Mouse (Mus musculus): ENCODE measurements around the gene Dok1.

Gene Dok1

DNA sequence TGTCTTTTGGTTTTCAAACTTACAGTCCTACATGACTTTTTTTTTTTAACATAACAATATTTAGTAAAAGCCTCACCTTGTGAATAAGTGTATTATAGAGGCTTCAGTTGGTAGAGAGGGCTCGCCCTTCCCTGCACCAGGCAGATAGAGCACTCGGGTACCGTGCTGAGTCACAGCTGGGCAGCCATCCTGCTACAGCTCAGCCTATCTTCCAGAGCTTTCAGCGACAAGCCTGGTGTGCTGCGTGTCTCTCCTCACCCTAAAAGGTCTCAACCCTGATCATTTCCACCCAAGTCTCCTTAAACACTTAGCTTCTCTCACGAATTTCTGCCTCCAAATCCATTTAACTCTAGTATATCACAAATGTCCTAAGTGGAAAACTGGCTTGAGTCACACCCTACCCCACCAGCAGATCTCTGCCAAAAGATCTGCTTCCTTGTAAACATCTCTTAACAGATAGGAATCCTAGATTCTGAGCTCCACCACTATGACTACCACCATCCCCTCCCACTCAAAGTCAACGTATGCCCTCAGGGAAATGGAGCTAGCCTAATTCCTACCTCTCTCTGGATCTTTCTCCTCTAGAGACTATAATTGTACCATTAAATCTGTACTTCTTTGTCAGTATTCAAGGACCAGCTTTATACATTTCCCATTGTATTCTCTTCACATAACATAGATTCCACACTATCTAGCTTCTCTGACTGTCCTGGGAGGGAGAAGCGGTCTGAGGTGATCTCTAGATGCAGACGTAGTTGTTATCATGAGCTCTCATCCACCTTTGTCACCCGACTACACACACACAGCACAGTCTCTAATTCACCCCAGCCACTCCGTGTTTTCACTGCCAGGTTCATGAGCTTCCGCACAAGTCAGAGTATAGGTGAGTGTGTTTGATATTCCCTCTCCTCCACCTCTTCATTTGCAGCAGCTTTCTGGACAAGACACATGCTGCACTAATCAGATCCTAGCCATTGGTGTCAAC lies 18.5 kb downstream of the Dok1 start:
- peak; percentile 94 for DNase-seq (ENCODE audit: low read depth, low spot score)

DNA sequence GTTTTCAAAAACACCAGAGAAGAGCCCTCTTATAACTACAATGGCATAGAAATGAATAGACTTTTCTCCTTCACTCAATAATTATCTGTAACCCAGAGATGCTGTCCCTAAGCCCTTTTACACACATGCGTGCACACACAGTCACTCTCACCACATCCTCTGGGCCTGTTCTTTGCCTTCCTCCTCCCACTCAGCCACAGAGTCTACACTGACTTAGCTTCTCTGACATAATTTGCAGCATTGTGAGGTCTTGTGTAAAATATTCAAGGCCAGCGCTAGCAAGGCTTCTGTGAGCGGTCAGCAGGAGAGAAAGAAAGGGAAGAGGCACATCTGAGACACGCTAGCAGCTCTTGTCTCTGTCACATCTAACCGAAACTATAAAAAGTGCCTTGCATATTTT lies 19.8 kb downstream of the Dok1 start:
- DNase-seq (ENCODE audit: low read depth, low spot score), result peak; percentile 62

DNA sequence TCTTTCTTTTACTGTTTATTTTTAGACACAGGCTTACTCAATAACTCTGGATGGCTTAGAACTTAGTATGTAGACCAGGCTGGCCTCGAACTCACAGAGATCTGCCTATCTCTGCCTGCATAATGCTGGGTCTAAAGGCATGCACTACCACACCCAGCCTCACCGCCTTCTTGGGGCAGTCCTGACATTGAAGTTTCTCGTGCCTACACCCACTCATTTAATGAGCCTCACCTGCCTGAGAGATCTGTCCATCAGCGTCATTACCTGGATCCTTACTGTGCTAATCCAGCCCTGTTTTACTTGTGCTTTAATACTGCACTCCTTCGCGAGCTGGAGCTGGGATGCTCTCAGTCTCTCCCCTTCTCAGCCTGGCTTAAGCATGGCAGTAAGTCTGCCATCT lies 21.5 kb downstream of the Dok1 start:
- no peak for DNase-seq (ENCODE audit: low read depth, low spot score)

DNA sequence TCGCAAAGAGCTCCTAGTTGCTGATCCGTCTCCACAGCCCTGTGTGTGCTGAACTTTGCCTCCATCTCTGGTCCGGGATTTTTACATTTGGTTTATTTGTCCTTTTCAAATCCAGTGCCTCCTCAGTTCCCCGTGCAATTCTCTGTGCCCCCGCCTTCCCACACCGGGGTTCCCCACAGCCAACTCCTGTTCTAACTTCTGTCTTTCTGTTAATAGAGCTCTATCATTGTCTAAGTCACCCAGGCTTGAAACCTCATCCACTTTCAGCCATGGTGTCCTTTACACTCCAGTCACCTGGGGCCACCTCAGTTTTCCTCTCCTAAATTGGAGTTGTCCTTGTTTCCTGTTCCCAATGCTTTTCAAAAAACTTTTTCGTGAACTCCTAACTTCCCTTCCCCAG lies 22.0 kb downstream of the Dok1 start:
- DNase-seq (ENCODE audit: low read depth, low spot score), result no peak

DNA sequence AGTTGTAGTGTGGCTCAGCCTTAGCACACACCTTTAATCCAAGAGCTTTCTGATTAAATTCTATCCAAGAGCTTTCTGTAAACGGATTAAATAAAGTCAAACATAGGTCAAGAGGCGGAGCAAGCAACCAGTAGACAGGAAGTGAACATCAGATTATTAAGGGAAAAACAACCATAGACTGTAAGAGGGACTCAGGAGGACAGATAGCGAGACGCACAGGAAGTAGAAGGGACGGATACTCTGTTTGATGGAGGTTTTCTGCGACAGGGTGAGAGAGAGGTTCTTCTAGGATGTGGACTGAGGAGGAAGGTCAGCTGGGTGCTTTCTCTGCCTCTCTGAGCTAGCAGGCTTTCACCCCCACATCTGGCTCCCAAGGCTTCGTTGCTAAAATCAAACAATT lies 23.3 kb downstream of the Dok1 start:
- no peak for DNase-seq (ENCODE audit: low read depth, low spot score)

DNA sequence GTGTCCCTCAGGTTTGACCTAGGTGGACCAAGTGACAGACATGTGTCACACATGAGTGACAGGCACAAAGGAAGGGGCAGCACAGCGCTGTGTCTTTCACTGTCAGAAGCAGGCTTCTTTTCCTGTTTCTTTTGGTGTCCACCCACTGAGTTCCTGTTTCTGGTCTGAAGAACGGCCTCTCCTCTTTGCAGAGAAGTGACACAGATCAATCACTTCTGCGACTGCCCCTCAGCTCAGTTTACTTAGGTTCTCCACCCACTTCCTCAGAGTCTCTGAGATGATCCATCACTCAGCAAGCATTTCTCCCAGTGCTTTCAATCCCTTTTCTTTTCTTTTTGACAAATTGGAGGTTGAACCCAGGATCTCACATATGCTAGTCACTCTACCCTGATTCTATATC lies 24.6 kb downstream of the Dok1 start:
- DNase-seq (ENCODE audit: low read depth, low spot score), result no peak

DNA sequence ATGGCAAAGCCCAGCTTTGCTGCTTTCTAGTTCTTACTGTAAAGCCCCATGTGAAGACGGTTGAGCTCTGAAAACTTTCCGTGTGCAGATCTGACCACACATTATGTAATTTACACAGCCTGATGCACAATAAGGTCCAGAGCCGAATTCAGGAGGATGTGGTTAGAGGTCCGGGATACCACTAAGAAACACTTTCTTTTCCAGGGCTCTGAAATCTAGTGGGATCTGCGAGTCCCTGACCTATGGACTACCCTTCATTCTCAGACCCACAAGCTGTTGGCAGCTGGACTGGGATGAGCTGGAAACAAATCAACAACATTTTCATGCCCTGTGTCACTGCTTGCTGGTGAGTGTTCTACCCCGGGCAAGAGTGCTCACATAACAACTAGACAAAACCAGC lies 27.2 kb downstream of the Dok1 start:
- peak; percentile 95 for DNase-seq (ENCODE audit: low read depth, low spot score)

DNA sequence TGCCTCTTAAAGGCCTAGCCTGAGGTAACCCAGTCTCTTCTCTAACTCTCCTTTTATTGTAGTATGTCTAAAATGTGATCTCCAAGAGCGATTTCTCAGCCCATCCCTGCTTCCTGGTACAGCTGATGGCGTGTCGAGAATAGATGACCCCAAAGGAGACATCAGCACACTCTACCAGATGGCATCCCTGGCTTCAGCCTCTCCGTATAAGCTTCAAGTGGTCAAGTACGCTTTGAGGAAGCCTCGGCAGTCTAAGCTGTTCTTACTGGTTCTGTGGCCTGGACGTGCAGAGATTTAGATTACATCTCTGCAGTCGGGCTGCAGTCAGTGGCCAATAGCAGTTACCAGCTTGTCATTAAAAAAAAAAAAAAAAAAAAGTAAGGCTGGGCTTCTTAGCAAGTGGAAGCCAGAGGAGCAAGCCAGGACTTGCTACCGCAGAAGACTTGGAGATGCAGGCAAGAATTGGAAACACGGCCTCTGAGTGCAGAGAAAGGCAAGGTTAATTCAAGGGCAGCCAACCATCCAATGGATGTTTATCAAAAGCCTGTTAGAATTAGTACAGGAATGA lies 27.7 kb downstream of the Dok1 start:
- DNase-seq (ENCODE audit: low read depth, low spot score), result no peak

DNA sequence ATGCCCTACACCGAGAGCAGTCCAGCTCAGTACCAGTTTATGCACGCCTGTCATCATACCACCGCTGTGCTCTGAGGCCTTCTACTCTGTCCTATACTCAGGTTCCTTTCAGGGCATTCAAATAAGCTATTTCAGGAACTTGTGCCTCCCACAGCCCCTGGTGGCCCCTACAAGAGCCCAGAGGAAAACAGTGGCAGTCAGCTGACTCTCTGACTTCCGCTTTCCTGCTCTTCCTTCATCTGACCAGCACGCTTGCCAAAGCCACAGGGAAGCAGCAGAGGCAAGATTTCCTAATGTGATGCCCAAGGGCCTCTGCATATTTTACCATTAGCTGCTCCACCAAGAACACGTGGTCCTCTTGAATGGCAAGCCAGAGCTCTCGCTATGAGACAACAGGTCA lies 28.4 kb downstream of the Dok1 start:
- DNase-seq (ENCODE audit: low read depth, low spot score), result peak; percentile 76

DNA sequence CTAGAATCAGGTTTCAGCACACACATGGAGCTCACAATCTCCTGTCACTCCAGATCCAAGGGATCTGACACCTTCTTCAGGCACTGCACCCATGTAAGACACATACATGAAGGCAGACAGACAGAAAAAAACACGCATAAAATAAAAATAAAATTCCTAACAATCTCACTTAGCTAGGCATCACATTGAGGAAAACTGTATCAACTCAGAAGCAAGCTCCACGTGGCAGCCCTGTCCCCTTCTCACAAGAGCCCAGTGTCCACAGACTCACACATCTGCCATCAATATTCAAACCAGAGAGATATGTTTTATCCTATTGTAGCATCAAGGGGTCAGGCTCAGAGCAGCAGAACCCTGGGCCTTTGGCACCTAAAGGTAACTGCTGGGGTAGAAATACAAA lies 29.0 kb downstream of the Dok1 start:
- DNase-seq (ENCODE audit: low read depth, low spot score), result no peak

DNA sequence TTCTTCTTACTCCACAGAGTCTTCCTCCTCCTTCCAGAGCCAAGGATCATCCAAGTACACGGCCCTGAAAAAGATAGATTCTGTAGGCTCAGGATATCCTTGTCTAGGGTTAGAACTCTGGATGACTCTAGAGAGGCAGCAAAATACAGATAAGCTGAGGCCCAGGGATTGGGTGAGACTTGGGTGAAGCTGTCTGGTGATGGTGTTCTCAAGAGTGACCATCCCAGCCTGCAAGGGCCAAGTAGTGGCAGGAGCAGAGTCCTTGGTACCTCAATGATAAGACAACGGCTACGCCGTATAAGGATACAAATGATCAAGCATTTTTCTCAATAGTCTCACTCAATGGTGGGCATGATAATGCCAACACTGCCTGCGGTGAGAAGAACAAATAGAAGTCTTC lies 29.4 kb downstream of the Dok1 start:
- no peak for DNase-seq (ENCODE audit: low read depth, low spot score)

DNA sequence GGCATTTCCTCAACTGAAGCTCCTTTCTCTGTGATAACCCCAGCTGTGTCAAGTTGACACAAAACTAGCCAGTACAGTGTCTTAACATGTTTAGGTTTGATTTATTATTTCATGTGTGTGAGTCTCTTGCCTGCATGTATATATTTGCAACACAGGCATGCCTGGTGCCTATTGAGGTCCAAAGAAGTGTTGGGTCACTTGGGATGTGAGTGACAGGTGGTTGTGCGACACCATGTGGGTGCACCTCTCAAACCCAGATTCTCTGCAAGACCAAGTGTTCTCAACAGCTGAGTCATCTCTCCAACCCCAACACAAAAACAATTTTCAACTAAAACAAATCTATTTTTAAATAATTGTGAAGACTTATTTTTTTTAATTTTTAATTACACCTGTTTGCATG lies 30.2 kb downstream of the Dok1 start:
- no peak for DNase-seq (ENCODE audit: low read depth, low spot score)

DNA sequence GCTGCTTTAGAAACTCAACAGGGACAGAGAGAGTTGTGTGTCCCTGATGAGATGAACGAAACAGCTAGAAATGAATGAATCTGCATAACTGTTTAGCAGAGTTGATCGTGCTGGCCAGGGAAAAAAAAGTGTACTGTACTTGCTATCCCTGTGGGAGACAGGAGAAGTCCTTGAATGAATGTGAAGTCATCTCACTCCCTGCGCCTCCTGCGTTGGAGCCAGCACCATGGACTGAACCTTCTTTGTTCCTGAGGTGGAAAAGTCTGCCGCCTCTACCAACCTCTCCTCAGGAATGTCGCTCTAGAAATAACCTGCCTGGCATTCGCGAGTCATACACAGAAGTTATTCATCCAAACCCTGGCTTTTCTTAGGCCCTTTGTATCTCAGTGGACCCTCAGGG lies 33.3 kb downstream of the Dok1 start:
- peak; percentile 41 for DNase-seq (ENCODE audit: low read depth, low spot score)

DNA sequence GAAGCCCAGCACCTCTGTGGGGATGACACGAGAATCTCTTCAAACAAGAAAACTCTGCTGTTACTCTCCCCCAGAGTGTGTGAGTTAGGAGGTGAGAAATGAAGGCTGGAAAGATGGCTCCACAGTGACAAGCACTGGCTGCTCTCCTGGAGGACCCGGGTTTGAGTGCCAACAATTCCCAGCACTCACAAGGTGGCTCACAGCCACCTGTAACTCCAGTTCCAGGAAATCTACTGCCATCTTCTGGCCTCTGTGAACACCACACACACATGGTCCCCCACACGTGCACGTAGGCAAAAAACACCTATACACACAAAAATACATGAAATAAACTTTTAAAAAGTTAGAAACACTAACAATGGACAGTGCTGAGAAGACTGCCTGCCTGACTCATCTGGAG lies 34.9 kb downstream of the Dok1 start:
- DNase-seq (ENCODE audit: low read depth, low spot score), result peak; percentile 35

DNA sequence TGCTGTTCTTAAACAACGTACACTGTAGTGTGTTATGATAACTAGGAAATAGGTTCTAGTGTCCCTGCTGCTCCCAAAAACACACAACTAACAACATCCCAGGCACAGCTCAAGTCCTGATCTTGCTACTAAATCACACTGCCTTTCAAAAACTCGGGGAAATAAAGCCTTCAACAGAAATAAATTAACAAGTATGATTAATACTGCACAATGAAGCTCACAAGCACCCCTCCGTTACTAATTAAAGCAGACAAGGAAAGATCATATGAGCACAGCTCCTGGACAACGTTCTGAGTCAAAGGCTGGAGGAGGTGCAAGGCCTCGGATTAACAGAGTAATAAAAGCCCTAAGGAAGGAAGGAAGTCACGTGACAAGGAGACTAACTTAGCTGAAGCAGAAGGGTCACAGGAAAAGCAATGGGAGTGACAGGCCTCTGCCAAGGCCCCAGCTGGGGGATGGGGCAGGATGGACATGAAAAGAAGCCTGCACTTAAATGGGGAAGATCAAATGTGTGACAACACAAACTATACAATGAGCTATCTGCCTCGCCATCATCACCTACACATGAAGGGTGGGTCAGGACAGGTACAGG lies 35.7 kb downstream of the Dok1 start:
- peak; percentile 46 for DNase-seq (ENCODE audit: low read depth, low spot score)

DNA sequence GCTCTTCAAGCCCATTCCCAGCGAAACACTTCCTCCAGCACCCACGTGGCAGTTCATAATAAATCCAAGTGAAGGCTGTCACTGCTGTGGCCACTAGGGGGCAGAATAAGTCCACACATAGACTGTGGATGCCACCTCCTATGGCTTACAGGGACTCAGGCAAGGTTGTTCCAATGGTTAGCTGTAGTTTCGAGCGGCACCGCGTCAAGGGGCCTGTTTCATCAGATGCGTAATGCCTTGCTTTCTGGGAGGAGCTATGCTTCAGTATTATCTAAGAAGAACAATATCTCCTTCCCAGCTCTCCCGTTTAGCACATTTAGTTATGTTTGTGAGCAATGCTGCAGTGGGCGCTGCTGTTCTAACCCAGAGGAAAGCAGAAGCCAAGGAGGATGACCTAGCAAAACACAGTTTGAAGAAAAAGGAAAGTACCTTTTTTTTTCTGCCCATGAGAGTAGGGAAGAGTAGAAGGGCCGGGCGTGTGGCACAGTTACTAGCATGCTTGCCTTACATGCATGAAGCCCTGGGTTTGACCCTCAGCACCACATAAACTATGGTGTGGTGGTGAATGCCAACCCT lies 36.4 kb downstream of the Dok1 start:
- DNase-seq (ENCODE audit: low read depth, low spot score), result peak; percentile 100

DNA sequence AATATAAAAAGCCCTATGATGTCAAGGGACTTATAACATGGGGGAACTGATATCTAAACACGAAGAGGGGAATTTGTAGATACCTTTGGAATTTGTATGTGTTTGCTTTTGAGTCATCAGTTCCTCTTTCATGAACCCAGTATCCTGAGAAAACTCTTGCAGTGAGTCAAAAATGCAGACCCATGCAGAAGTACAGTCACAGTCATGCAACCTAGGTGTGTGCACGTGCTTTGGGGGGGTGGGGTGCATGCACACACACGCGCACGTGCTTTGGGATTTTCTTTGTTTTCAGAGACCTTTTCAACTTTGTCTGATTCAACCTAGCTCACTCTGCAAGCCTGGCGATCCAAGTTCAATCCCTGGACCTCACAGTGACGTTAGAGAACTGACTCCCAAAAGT lies 38.9 kb downstream of the Dok1 start:
- no peak for DNase-seq (ENCODE audit: low read depth, low spot score)

DNA sequence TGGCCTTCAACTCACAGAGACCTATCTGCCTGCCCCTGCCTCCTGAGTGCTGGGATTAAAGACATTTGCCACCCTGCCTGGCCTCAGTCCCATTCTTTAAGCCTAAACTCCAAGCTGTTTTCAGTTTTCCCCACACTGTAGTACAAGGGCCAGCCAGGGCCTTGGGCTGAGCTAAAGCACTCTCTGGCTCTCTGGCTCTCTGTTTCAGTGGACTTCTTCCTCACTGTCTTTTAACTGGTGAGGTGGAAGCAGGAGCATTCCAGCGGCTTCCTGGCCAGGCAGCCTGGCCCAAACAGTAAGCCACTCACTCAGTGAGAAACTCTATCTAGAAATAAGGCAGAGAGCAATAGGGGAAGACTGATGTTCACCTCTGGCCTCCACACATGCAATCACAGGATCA lies 39.6 kb downstream of the Dok1 start:
- no peak for DNase-seq (ENCODE audit: low read depth, low spot score)

DNA sequence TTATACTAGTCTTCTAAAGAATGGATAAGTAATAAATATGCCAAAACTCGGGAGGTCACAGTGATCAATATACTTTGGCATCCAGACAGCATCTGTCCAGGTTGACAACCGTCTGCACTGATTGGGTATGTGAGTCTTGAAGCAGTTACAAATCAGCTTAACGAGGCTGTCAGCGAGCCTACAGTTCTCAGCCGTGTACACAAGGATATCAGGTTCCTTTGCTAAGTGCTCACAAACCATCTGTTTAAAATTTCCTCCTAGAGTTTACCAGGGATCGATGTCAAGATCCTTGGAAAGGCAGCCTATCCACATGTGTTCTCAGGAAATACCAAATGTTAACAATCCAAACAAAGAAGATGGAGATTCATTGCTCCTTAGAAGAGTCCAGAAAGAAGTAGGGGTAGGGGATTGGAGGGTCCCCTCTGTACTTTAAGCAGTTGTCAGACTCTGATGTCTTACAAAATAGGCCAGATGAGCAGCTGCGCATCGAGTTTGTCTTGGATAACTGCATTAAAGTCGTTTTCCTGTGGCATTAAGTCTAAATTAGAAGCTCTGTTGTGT lies 45.8 kb downstream of the Dok1 start:
- no peak for DNase-seq (ENCODE audit: low read depth, low spot score)

All from 3T3-L1 (cell line).